Mouse (Mus musculus) left cerebral cortex, postnatal 25 days (tissue): Measurements from ENCODE around the gene Olfr1242. TPM values are rescaled to one million over a fixed set of nuclear protein-coding genes. Genes with fewer than 3 reads are reported as not detected.

Experiments used
- DNase-seq, 2 experiments: peaks; one replicate each; pipeline ENCODE4 v3.0.0; 2022; ENCODE audit warnings: low spot score in 2 of 2, mixed read lengths in 1 of 2
- intact Hi-C: fragments of 180-260 bp; cut with DNase I; formaldehyde crosslinking; loops from one replicate; pipeline ENCODE4 v1.15.1; 2025
- total RNA-seq, 2 experiments: library from RNA; stranded (reverse); gene quantifications; 2 replicates each; pipeline ENCODE4 v1.2.3; 2021

Olfr1242 gene
- not detected for total RNA-seq

DNA sequence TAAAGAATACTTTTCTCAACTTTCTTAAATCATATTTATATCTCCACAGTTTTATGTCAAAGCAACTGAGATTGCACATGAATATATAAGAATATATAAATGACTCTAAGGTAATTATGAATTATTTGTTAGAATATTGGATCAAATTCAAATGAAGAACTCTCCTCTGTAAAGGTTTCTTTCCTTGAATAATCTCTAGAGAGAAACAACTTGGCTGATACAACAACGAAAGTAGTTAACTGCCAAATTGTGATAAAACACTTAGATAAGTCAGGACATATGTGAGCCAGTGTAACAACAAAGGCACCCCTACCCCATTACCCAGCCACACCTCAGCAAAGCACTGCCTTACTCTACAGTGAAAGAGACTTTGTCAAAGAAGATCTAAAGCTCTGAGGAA is at the start of gene Olfr1242:
Olfr1242 (minus strand) TSS at position 101 of the 400 bp plus-strand sequence.
- intact Hi-C loops: no loop called here
- no peak for DNase-seq

GRCm38 (mm10) chr2:89544516-89544915 is 46.4 kb upstream of the Olfr1242 start:
- DNase-seq: peak in 1 of 2 experiments; percentile 6
- intact Hi-C loops: loop anchor here (5.0 kb wide), 1 partner anchor 1187 kb away; no protein-coding TSS in a partner anchor

- peak in 1 of 2 experiments; percentile 81 for DNase-seq
- intact Hi-C loops: loop anchor here (5.0 kb wide), 1 partner anchor 1183 kb away; no protein-coding TSS in a partner anchor
These were observed 41.8 kb upstream of the Olfr1242 start for GRCm38 (mm10) chr2:89539923-89540322.

GRCm38 (mm10) chr2:89531387-89531786 is 33.3 kb upstream of the Olfr1242 start, which contains the start of gene Olfr1243:
TSS of gene Olfr1243 (minus strand) at chr2:89531487.
- DNase-seq: no peak
- intact Hi-C loops: no loop called here

GRCm38 (mm10) chr2:89487026-89487425 is 11.1 kb downstream of the Olfr1242 start, which contains the start of gene Olfr1241:
TSS of gene Olfr1241 (minus strand) at chr2:89487126.
- DNase-seq: no peak
- intact Hi-C loops: no loop called here

- intact Hi-C loops: no loop called here
- DNase-seq: no peak
These were observed 55.2 kb downstream of the Olfr1242 start, which contains the start of gene Olfr1240 for GRCm38 (mm10) chr2:89442900-89443299. TSS of gene Olfr1240 (minus strand) at chr2:89443000.

Other genes starting within 250 kb of the Olfr1242 start
- gene Olfr1228, start 244.3 kb downstream of the Olfr1242 start, total RNA-seq: not detected
- not detected for gene Olfr1229, start 210.3 kb downstream of the Olfr1242 start, total RNA-seq
- not detected for gene Olfr1230, start 201.1 kb downstream of the Olfr1242 start, total RNA-seq
- gene Olfr1231, start 191.3 kb downstream of the Olfr1242 start, total RNA-seq: not detected
- gene Olfr1232, start 168.7 kb downstream of the Olfr1242 start, total RNA-seq: not detected
- not detected for gene Olfr1233, start 155.9 kb downstream of the Olfr1242 start, total RNA-seq
- gene Olfr1234, start 133.5 kb downstream of the Olfr1242 start, total RNA-seq: not detected
- gene Olfr1238, start 88.7 kb downstream of the Olfr1242 start, total RNA-seq: not detected
- not detected for gene Olfr1239, start 77.9 kb downstream of the Olfr1242 start, total RNA-seq
- not detected for gene Olfr1240, start 55.3 kb downstream of the Olfr1242 start, total RNA-seq
- not detected for gene Olfr1241, start 11.2 kb downstream of the Olfr1242 start, total RNA-seq
- not detected for gene Olfr1243, start 33.2 kb upstream of the Olfr1242 start, total RNA-seq
- not detected for gene Olfr1245, start 80.1 kb upstream of the Olfr1242 start, total RNA-seq
- not detected for gene Olfr1246, start 94.8 kb upstream of the Olfr1242 start, total RNA-seq
- under 1 TPM in 1 of 2 experiments, not detected in 1; 0.14 TPM for gene Olfr1247, start 115.8 kb upstream of the Olfr1242 start, total RNA-seq
- not detected for gene Olfr1248, start 119.9 kb upstream of the Olfr1242 start, total RNA-seq
- not detected for gene Olfr1249, start 136.6 kb upstream of the Olfr1242 start, total RNA-seq
- gene Olfr1250, start 163.1 kb upstream of the Olfr1242 start, total RNA-seq: not detected
- gene Olfr1251, start 173.6 kb upstream of the Olfr1242 start, total RNA-seq: not detected
- not detected for gene Olfr1252, start 226.7 kb upstream of the Olfr1242 start, total RNA-seq